Mouse (Mus musculus) layer of hippocampus, postnatal 14 days (tissue): ENCODE data around the gene Ncoa7. TPM values are rescaled to one million over a fixed set of nuclear protein-coding genes. Genes with fewer than 3 reads are reported as not detected.
"Not testable (repeated sequence)": the region's sequence is repeated elsewhere in the genome, so short reads cannot be mapped to it uniquely, and the experiment has no call there.

ENCODE experiments used
- DNase-seq, 2 experiments: peaks; one replicate each; pipeline ENCODE4 v3.0.0; 2021 to 2022; ENCODE audit warnings: low spot score in 2 of 2, mixed read lengths in 1 of 2
- total RNA-seq, 2 experiments: library from RNA; stranded (reverse); gene quantifications; 2 replicates each; pipeline ENCODE4 v1.2.3; 2021

The Ncoa7 gene
- total RNA-seq, 2 experiments from 2014 or later = 92.7 to 102 TPM

- no peak for DNase-seq
These were observed 14.8 kb downstream of the Ncoa7 start for GRCm38 (mm10) chr10:30788340-30788721.

GRCm38 (mm10) chr10:30787684-30788339 lies 15.3 kb downstream of the Ncoa7 start:
- DNase-seq = no peak

GRCm38 (mm10) chr10:30786103-30786754 lies 16.9 kb downstream of the Ncoa7 start:
- DNase-seq = no peak

- DNase-seq = not testable (repeated sequence)
These were observed 22.2 kb downstream of the Ncoa7 start for GRCm38 (mm10) chr10:30780921-30781320.

GRCm38 (mm10) chr10:30778240-30778639 lies 24.9 kb downstream of the Ncoa7 start:
- DNase-seq = no peak

- no peak for DNase-seq
These were observed 27.1 kb downstream of the Ncoa7 start for GRCm38 (mm10) chr10:30775987-30776386.

- DNase-seq = no peak
These were observed 27.6 kb downstream of the Ncoa7 start for GRCm38 (mm10) chr10:30775568-30775967.

GRCm38 (mm10) chr10:30774396-30774795 lies 28.7 kb downstream of the Ncoa7 start:
- DNase-seq = no peak

- no peak for DNase-seq
These were observed 29.9 kb downstream of the Ncoa7 start for GRCm38 (mm10) chr10:30773181-30773580.

- no peak for DNase-seq
These were observed 31.5 kb downstream of the Ncoa7 start for GRCm38 (mm10) chr10:30771417-30772158.

GRCm38 (mm10) chr10:30768820-30769219 lies 34.3 kb downstream of the Ncoa7 start:
- no peak for DNase-seq

GRCm38 (mm10) chr10:30768250-30768649 lies 34.9 kb downstream of the Ncoa7 start:
- no peak for DNase-seq

GRCm38 (mm10) chr10:30763179-30763770 lies 39.9 kb downstream of the Ncoa7 start:
- DNase-seq = no peak

- no peak for DNase-seq
These were observed 40.7 kb downstream of the Ncoa7 start for GRCm38 (mm10) chr10:30762284-30762964.

GRCm38 (mm10) chr10:30759360-30760147 lies 43.6 kb downstream of the Ncoa7 start:
- DNase-seq = no peak

- DNase-seq = no peak
These were observed 47.1 kb downstream of the Ncoa7 start for GRCm38 (mm10) chr10:30756064-30756463.

GRCm38 (mm10) chr10:30754825-30755457 lies 48.2 kb downstream of the Ncoa7 start:
- no peak for DNase-seq

- DNase-seq = no peak
These were observed 49.0 kb downstream of the Ncoa7 start for GRCm38 (mm10) chr10:30754082-30754481.

GRCm38 (mm10) chr10:30752485-30752884 lies 50.6 kb downstream of the Ncoa7 start:
- no peak for DNase-seq

GRCm38 (mm10) chr10:30751586-30751985 lies 51.5 kb downstream of the Ncoa7 start:
- no peak for DNase-seq
